Mouse (Mus musculus): Measurements from ENCODE around the gene Capn15. TPM values are rescaled to one million over a fixed set of nuclear protein-coding genes. Genes with fewer than 3 reads are reported as not detected.
A peak's percentile ranks its signal among the peaks of the same experiment; 100 is the strongest.

The Capn15 gene
- total RNA-seq, 2 experiments from 2014 or later, result 1.2 to 1.4 TPM

GRCm38 (mm10) chr17:26003864-26004263 is 18.3 kb upstream of the Capn15 start:
- ATAC-seq (replicated peaks; ENCODE audit: low FRiP score, poor library complexity, severe bottlenecking), result no peak

GRCm38 (mm10) chr17:25998425-25998824 is 12.8 kb upstream of the Capn15 start:
- no peak for ATAC-seq (replicated peaks; ENCODE audit: low FRiP score, poor library complexity, severe bottlenecking)

- no peak for ATAC-seq (replicated peaks; ENCODE audit: low FRiP score, poor library complexity, severe bottlenecking)
Measured at GRCm38 (mm10) chr17:25993489-25993888, 7.9 kb upstream of the Capn15 start.

DNA sequence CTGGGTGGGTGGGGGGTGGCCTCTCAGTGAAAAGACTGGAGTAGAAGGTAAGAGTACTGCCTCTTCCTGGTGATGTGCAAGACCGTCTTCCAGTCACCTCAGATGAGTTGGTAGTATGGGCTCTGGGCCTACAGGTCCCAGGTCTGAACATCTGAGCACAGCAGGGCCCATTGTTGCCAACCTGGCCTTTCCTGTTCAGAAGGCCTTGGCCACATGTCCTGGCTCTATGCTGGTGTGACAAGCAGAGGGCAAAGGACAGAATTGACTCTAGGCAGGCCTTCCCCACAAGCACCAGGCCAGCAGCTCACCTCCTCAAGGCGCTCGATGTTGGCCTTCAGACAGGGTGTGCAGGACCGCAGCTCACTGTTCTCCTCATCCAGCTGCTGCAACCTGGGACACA is 6.7 kb upstream of the Capn15 start:
- no peak for ATAC-seq (replicated peaks; ENCODE audit: low FRiP score, poor library complexity, severe bottlenecking)

- no peak for ATAC-seq (replicated peaks; ENCODE audit: low FRiP score, poor library complexity, severe bottlenecking)
Measured at GRCm38 (mm10) chr17:25990331-25990730, 4.7 kb upstream of the Capn15 start.

- ATAC-seq (replicated peaks; ENCODE audit: low FRiP score, poor library complexity, severe bottlenecking), result peak; percentile 36; the same call in 1 of the 2 replicates
Measured at GRCm38 (mm10) chr17:25984556-25985305, 865 bp downstream of the Capn15 start.

DNA sequence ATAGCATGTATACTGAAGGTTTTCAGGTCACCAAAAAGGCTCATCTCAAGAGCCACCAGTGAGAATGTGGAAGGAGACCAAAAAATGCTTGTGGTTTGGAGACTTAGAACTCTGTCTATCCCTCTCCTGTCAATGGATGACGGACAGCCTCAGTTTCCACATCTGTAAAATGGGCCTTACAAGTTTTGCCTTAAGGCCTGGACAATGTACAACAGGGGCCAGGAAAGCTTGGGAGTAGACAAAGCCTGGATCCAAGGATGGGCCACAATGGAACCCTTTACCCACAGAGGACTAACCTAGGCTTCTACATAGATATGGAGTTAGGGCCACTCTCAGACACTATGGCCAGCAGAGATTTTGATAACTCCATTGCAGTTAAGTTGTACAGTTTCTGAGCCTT is 1.5 kb downstream of the Capn15 start:
- no peak for ATAC-seq (replicated peaks; ENCODE audit: low FRiP score, poor library complexity, severe bottlenecking)

GRCm38 (mm10) chr17:25982913-25983312 is 2.7 kb downstream of the Capn15 start:
- ATAC-seq (replicated peaks; ENCODE audit: low FRiP score, poor library complexity, severe bottlenecking), result no peak

- no peak for ATAC-seq (replicated peaks; ENCODE audit: low FRiP score, poor library complexity, severe bottlenecking)
Measured at GRCm38 (mm10) chr17:25980854-25981253, 4.7 kb downstream of the Capn15 start.

GRCm38 (mm10) chr17:25979829-25980738 is 5.5 kb downstream of the Capn15 start:
- ATAC-seq (replicated peaks; ENCODE audit: low FRiP score, poor library complexity, severe bottlenecking), result no peak

- no peak for ATAC-seq (replicated peaks; ENCODE audit: low FRiP score, poor library complexity, severe bottlenecking)
Measured at GRCm38 (mm10) chr17:25970954-25971707, 14.5 kb downstream of the Capn15 start.

DNA sequence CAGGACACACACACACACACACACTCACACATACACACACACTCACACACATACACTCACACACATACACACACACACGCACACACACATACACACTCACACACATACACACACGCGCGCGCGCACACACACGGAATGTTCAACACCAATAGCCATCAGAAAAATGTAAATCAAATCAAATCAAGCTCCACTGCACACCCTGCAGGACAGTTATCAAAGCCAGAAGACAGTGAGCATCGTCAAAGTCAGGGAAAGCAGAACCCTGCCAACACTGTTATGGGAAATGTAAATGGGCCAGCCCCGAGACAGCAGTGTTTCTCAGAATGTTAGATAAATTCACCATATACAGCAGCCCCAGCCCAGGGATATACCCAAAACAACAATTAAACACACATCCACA is 15.1 kb downstream of the Capn15 start:
- ATAC-seq (replicated peaks; ENCODE audit: low FRiP score, poor library complexity, severe bottlenecking), result peak; percentile 51; the same call in 1 of the 2 replicates

GRCm38 (mm10) chr17:25968176-25968575 is 17.4 kb downstream of the Capn15 start:
- ATAC-seq (replicated peaks; ENCODE audit: low FRiP score, poor library complexity, severe bottlenecking), result peak; percentile 45

- ATAC-seq (replicated peaks; ENCODE audit: low FRiP score, poor library complexity, severe bottlenecking), result no peak
Measured at GRCm38 (mm10) chr17:25967652-25968051, 17.9 kb downstream of the Capn15 start.

GRCm38 (mm10) chr17:25964271-25964670 is 21.3 kb downstream of the Capn15 start:
- ATAC-seq (replicated peaks; ENCODE audit: low FRiP score, poor library complexity, severe bottlenecking), result no peak

DNA sequence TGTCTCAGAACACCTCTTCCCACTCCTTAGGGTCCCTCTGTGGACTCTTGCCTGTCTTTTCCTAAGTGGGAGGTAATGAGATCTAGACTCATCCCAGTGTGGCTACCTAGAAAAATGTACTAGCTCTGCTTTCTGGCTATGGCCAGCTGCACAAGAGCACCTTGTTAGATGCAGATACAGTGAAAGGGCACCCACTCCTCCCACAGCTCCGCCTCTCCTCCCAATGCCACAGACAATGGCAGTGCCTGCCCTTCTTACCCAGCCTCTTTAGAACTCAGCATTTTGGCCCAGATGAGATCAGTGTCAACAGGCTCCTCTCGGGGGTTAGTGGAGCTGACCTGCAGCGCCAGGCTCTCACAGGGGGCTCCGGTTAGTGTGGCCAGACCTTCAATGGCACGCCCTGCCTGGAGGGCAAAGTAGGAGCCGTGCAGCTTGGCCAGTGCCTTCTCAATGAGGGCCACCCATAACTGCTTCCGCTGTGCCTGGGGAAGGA is 23.1 kb downstream of the Capn15 start:
- peak; percentile 32 for ATAC-seq (replicated peaks; ENCODE audit: low FRiP score, poor library complexity, severe bottlenecking)

DNA sequence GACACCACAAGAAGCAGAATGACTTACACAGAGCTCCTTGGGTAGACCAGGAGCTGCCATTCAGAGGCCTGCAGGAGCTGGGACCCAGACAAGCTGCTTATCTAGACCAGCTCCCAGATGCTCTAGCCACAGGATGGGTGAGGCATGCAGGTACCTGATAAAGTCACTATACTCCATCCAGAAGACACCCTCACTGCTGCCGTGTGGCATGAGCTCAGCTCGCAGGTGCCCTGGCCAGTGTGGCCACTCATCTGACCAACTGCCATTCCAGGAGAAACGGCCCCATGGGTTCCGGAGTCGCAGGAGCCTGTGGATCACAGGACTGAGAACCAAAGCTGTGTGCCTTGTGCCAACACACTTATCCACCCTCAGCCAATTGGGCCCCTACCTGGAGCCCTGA is 24.0 kb downstream of the Capn15 start:
- ATAC-seq (replicated peaks; ENCODE audit: low FRiP score, poor library complexity, severe bottlenecking), result peak; percentile 86

DNA sequence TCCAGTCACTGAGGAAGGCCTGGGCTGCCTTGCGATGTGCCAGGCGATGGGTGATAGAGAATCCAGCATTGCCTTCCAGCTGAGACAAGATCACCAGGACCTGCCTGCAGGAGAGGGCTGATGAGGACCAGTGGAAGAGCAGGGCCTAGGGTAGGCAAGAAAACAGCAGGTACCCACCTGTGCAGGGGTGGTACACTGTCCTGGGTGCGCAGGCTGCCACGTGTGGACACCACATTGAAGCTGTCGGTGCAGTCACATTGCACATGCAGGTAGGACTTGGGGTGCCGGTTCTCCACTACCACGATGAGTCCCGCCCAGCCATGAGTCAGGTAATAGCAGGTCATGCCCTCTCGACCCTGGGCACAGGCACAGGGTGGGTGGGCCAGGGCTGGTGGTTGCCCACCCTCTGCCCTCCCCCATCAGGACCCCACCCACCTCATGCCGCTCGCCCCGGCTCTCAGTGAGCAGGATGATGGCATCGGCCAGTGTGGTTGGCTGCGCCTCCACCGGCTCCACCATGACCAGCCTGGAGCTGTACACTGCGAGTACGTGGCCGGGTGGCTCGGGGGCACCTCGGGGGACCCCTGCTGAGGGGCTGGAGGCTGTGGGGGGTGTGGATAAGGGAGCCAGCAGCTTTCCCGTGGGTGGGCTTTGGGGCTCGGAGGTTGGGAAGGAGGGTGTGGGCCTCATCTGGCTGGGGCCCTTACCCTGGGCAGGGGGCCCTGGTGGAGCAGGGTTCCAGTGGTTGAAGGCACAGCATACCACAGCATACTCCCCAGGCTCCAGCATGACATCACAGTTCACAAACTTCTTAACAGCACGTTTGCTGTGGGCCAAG is 25.7 kb downstream of the Capn15 start:
- ATAC-seq (replicated peaks; ENCODE audit: low FRiP score, poor library complexity, severe bottlenecking), result no peak
